Mouse (Mus musculus): ENCODE measurements at regions not wholly inside any gene's neighbourhood (a gene's known extent, or its start where the extent isn't known, plus 50 kb on each side); places are given as distances from the start of the nearest gene placed in this dataset.
"Not testable (repeated sequence)": the region's sequence is repeated elsewhere in the genome, so short reads cannot be mapped to it uniquely, and the experiment has no call there.

DNA sequence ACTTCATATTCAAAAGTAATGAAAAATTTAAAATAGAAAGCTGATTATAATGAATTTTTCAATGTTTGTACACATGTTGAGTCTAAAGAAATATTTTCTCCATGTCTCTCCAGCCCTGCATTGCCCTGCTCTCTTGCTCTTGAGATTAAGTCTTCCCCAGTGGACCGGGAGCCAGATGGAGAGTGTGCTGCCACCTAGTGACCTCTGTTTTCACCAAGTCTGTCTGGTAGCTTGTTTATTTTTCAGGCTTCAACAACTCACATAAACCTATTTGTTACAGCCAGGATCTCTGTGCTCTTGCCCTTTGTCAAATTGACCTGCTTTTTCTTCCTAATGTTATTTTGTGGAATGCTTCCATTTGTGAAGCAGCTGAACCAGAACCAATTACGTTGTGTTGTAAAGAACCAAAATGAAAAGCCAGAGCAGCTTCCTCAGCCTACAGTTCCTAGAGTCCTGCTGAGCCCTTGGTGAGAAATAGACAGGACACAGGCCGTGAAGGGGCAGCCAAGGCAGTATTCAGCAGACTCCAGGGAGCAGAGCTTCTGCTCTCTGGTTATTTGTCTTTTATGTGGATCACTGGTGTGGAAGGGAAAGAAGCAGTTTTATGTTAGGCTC, 655.5 kb downstream of the Kcna4 start:
- Histone ChIP-seq H3K27me3 (replicated peaks; ENCODE audit: control insufficient read depth, insufficient read depth, low read length) (no peaks in the 10 kb centered on the region), H3K9me3 (ENCODE audit: control insufficient read depth, low read length) (no peaks in the 10 kb centered on the region), H3K4me2 (ENCODE audit: low read length) (no peak overlapping the region), H3K4me1 (replicated peaks; ENCODE audit: control insufficient read depth, insufficient read depth, low read length) (no peaks in the 10 kb centered on the region), H3K27ac (ENCODE audit: low read length) (no peak overlapping the region), H3K36me3 (ENCODE audit: control insufficient read depth, insufficient read depth) (no peaks in the 10 kb centered on the region), H3K4me3 (replicated peaks; ENCODE audit: low read length) (no peak overlapping the region), H3K9ac (replicated peaks; ENCODE audit: low read depth, low read length) (no peak overlapping the region)
- 2% methylated on average over 3 of the region's 3 CpGs for WGBS
- no peak; the same call in 1 of the 2 replicates for ATAC-seq

DNA sequence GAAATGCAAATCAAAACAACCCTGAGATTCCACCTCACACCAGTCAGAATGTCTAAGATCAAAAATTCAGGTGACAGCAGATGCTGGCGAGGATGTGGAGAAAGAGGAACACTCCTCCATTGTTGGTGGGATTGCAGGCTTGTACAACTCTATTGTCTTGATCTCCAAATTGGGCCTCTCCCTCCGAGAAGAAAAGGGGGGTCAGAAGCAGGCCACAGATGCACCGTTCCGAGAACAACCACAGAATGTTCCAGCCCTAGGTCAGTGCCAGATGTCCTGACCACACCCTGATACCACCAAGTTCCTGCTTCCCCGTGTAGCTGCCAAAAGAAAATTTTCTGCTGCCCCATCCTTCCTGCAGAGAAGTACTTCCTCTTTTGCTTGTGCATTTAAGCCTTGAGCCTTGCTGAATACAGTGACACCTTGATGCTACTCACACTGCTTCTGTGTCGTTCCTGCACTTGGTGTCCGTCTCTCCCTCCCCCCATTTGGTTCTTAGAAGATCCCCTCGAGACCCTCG, 665.2 kb downstream of the Kcna4 start:
- H3K9me3 ChIP-seq (ENCODE audit: control insufficient read depth, low read length); H3K9ac ChIP-seq (replicated peaks; ENCODE audit: low read depth, low read length); H3K4me3 ChIP-seq (replicated peaks; ENCODE audit: low read length); H3K27ac ChIP-seq (ENCODE audit: low read length); H3K27me3 ChIP-seq (replicated peaks; ENCODE audit: control insufficient read depth, insufficient read depth, low read length); H3K4me1 ChIP-seq (replicated peaks; ENCODE audit: control insufficient read depth, insufficient read depth, low read length); ATAC-seq; H3K36me3 ChIP-seq (ENCODE audit: control insufficient read depth, insufficient read depth); H3K4me2 ChIP-seq (ENCODE audit: low read length): not testable (repeated sequence)
- WGBS = 90% methylated on average over 9 of the region's 9 CpGs

DNA sequence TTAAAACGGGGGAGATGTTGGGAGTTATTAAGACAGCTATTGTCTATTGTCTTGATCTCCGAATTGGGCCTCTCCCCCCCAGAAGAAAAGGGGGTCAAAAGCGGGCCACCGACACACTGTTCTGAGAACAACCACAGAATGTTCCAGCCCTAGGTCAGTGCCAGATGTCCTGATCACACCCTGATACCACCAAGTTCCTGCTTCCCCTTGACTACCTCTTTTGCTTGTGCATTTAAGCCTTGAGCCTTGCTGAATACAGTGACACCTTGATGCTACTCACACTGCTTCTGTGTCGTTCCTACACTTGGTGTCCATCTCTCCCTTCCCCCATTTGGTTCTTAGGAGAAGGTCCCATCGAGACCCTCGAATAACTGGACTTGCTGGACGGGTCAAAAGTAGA, 673.5 kb downstream of the Kcna4 start:
- H3K27me3 ChIP-seq (replicated peaks; ENCODE audit: control insufficient read depth, insufficient read depth, low read length); H3K36me3 ChIP-seq (ENCODE audit: control insufficient read depth, insufficient read depth); H3K4me2 ChIP-seq (ENCODE audit: low read length); H3K27ac ChIP-seq (ENCODE audit: low read length); ATAC-seq; H3K4me3 ChIP-seq (replicated peaks; ENCODE audit: low read length); H3K9me3 ChIP-seq (ENCODE audit: control insufficient read depth, low read length); H3K9ac ChIP-seq (replicated peaks; ENCODE audit: low read depth, low read length): not testable (repeated sequence)
- H3K4me1 ChIP-seq (replicated peaks; ENCODE audit: control insufficient read depth, insufficient read depth, low read length) = peaks cover 12% of the 10 kb centered on the region
- WGBS = 93% methylated on average over 8 of the region's 8 CpGs

DNA sequence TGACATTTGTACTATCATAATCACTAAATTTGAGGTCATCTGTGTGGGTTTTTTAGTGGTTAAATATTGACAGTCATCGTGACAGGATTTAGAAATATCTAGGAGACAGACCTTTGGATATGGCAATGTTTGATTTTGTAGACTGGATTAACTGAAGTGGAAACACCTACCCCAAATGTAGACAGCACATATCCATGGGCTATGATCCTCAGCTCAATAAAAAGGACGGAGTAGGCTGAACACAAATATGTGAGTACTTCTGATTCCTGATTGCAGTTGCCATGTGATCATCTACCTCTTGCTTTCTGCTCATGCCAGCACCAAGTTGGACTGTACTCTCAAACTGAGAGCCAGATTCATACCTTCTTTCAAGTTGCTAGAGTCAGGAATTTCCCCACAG, 674.4 kb downstream of the Kcna4 start:
- H3K4me2 ChIP-seq (ENCODE audit: low read length) = no peak overlapping the region
- ATAC-seq = no peak; the same call in 1 of the 2 replicates
- peaks cover 12% of the 10 kb centered on the region for H3K4me1 ChIP-seq (replicated peaks; ENCODE audit: control insufficient read depth, insufficient read depth, low read length)
- no peaks in the 10 kb centered on the region for H3K27me3 ChIP-seq (replicated peaks; ENCODE audit: control insufficient read depth, insufficient read depth, low read length)
- H3K27ac ChIP-seq (ENCODE audit: low read length) = peak overlapping the region; percentile 67
- no peak overlapping the region for H3K9ac ChIP-seq (replicated peaks; ENCODE audit: low read depth, low read length)
- H3K4me3 ChIP-seq (replicated peaks; ENCODE audit: low read length) = no peak overlapping the region
- no peaks in the 10 kb centered on the region for H3K9me3 ChIP-seq (ENCODE audit: control insufficient read depth, low read length)
- 80% methylated on average over 2 of the region's 2 CpGs for WGBS
- H3K36me3 ChIP-seq (ENCODE audit: control insufficient read depth, insufficient read depth) = no peaks in the 10 kb centered on the region

DNA sequence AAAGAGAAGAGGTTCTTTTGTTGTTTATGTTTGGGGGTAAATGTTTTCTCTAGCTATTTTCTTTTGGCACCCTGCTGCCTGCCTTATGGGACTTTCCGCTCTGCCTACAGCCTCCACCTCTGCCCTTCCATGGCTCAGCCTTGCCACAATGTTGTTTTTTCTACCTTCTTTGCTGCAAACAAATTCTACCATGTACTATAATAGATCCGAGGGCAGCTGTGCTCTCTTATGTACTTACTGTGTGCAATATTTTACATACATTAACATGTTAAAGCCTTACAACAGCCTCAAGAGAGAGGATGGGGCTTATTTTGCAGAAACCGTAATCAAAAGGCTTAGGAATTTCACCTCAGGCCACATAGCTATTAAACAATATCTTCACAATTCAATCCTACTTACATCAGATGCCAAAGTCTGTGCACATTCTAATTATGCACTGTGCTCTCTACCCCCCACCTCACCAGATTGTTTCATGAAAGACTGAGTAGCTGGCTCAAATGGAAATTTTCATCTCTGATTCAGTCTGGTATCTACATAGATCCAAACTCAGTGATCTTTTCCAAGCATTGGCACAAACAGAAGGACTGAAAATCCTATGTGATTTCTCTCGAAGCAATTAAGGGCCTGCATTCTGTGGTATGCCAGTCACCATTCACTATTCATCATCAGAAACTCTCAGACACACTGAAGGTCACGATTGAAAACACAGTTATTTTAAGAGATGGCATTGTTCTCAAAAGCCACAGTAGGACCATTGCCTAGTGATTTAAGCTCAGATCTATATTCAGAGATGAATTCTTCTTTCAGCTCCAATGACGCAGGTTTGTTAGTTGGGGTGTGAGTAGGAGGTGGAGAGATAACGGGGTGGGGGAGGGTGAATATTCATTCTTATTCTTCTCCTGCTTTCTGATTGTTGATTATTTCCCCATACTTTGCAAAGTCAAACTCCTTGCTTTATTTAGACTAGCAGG, 675.2 kb downstream of the Kcna4 start:
- peak; percentile 95 for ATAC-seq
- peak overlapping the region; percentile 67 for H3K27ac ChIP-seq (ENCODE audit: low read length)
- 13% methylated on average over 7 of the region's 7 CpGs for WGBS

DNA sequence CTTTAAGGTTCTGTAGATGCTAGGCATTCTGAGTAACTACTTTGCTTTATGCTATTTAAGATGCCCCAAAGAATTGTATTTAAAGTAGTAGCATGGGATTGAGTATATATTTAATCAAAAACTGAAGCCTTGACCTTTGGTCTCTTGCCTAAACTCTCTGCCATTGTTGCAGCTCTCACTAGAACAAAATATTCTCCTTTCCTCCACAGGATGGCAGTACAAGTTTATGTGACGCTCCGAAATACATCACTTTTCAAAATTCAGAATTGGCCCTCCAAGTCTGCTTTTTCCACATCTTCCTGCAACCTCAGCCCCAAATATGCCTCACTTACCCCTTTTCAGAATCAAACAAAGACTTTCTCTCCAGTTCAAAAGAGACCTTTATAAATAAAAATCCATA, 678.1 kb downstream of the Kcna4 start:
- Histone ChIP-seq H3K4me3 (replicated peaks; ENCODE audit: low read length) (no peak overlapping the region), H3K9me3 (ENCODE audit: control insufficient read depth, low read length) (no peaks in the 10 kb centered on the region), H3K27me3 (replicated peaks; ENCODE audit: control insufficient read depth, insufficient read depth, low read length) (no peaks in the 10 kb centered on the region), H3K36me3 (ENCODE audit: control insufficient read depth, insufficient read depth) (no peaks in the 10 kb centered on the region), H3K27ac (ENCODE audit: low read length) (no peak overlapping the region), H3K4me1 (replicated peaks; ENCODE audit: control insufficient read depth, insufficient read depth, low read length) (peaks cover 12% of the 10 kb centered on the region), H3K9ac (replicated peaks; ENCODE audit: low read depth, low read length) (no peak overlapping the region), H3K4me2 (ENCODE audit: low read length) (no peak overlapping the region)
- 30% methylated on average over 2 of the region's 2 CpGs for WGBS
- ATAC-seq = no peak

More for the DNA sequence above, 675.2 kb downstream of the Kcna4 start:
- Histone ChIP-seq H3K9ac (replicated peaks; ENCODE audit: low read depth, low read length) (no peak overlapping the region), H3K4me2 (ENCODE audit: low read length) (no peak overlapping the region), H3K4me1 (replicated peaks; ENCODE audit: control insufficient read depth, insufficient read depth, low read length) (peaks cover 12% of the 10 kb centered on the region), H3K9me3 (ENCODE audit: control insufficient read depth, low read length) (no peaks in the 10 kb centered on the region), H3K4me3 (replicated peaks; ENCODE audit: low read length) (no peak overlapping the region), H3K27me3 (replicated peaks; ENCODE audit: control insufficient read depth, insufficient read depth, low read length) (no peaks in the 10 kb centered on the region), H3K36me3 (ENCODE audit: control insufficient read depth, insufficient read depth) (no peaks in the 10 kb centered on the region)

DNA sequence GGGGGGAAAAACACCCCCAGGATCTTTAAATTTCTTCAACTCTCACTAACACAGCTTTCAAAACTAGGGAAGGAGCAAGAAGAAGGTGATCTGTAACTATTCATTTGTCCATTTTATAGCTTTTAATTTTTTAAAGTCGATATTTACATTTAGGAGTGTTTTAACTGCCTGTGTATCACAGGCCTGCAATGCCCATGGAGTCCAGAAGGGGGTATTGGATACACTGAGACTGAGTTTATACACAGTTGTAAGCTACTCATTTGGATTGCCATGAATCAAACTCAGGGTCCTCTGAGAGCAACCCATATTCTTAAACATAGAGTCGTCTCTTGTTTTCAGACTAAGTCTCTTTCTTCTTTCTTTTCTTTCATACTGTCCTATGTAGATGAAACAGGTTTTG, 679.1 kb downstream of the Kcna4 start:
- no peak overlapping the region for H3K4me2 ChIP-seq (ENCODE audit: low read length)
- ATAC-seq = no peak
- H3K9ac ChIP-seq (replicated peaks; ENCODE audit: low read depth, low read length) = no peak overlapping the region
- no peaks in the 10 kb centered on the region for H3K9me3 ChIP-seq (ENCODE audit: control insufficient read depth, low read length)
- H3K36me3 ChIP-seq (ENCODE audit: control insufficient read depth, insufficient read depth) = no peaks in the 10 kb centered on the region
- WGBS = 87% methylated on average over 2 of the region's 2 CpGs
- no peaks in the 10 kb centered on the region for H3K27me3 ChIP-seq (replicated peaks; ENCODE audit: control insufficient read depth, insufficient read depth, low read length)
- H3K27ac ChIP-seq (ENCODE audit: low read length) = no peak overlapping the region
- H3K4me3 ChIP-seq (replicated peaks; ENCODE audit: low read length) = no peak overlapping the region
- peaks cover 12% of the 10 kb centered on the region for H3K4me1 ChIP-seq (replicated peaks; ENCODE audit: control insufficient read depth, insufficient read depth, low read length)

DNA sequence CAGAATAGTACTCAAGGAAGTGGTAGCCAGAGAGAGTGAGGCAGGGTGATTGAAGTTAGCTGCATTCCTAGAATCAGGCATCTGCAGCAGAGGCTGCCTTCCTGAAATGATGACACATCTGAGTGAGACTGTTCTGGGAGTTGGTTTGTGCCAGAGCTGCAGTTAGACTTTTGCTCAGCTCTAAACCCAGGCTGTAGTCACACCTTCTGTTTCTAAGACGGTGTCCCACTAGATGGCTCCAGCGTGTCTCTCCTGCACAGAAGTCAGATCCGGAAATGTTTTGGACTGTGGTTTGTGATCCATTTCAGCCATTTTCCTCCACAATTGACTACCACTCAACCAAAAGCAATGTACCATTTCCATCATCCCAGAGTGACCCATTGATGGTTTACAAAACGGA, 683.1 kb downstream of the Kcna4 start:
- H3K27ac ChIP-seq (ENCODE audit: low read length) = no peak overlapping the region
- H3K4me3 ChIP-seq (replicated peaks; ENCODE audit: low read length) = no peak overlapping the region
- H3K36me3 ChIP-seq (ENCODE audit: control insufficient read depth, insufficient read depth) = no peaks in the 10 kb centered on the region
- no peaks in the 10 kb centered on the region for H3K4me1 ChIP-seq (replicated peaks; ENCODE audit: control insufficient read depth, insufficient read depth, low read length)
- ATAC-seq = no peak
- no peaks in the 10 kb centered on the region for H3K9me3 ChIP-seq (ENCODE audit: control insufficient read depth, low read length)
- H3K9ac ChIP-seq (replicated peaks; ENCODE audit: low read depth, low read length) = no peak overlapping the region
- no peak overlapping the region for H3K4me2 ChIP-seq (ENCODE audit: low read length)
- no peaks in the 10 kb centered on the region for H3K27me3 ChIP-seq (replicated peaks; ENCODE audit: control insufficient read depth, insufficient read depth, low read length)
- 72% methylated on average over 4 of the region's 4 CpGs for WGBS

DNA sequence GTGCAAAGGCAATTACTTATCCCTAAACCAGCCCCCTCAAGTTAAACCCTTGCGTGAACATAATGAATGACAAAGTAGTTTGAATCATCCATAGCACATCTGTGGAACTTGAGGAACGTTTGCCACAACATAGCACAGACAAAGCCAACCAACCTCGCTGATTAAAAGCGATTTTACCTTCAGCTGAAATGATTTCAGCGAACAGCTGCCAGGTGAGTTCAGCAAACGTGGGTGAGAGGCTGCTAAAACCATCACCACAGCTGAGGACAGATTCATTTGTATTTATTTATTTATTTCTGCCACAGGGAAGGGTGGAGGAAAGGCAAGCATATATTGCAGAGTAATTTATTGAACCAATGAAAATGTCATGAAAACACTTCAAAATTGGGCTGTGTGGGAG, 704.4 kb downstream of the Kcna4 start:
- no peak overlapping the region for H3K27ac ChIP-seq (ENCODE audit: low read length)
- no peaks in the 10 kb centered on the region for H3K4me1 ChIP-seq (replicated peaks; ENCODE audit: control insufficient read depth, insufficient read depth, low read length)
- no peaks in the 10 kb centered on the region for H3K27me3 ChIP-seq (replicated peaks; ENCODE audit: control insufficient read depth, insufficient read depth, low read length)
- 67% methylated on average over 6 of the region's 6 CpGs for WGBS
- H3K36me3 ChIP-seq (ENCODE audit: control insufficient read depth, insufficient read depth) = no peaks in the 10 kb centered on the region
- H3K9me3 ChIP-seq (ENCODE audit: control insufficient read depth, low read length) = no peaks in the 10 kb centered on the region
- H3K4me3 ChIP-seq (replicated peaks; ENCODE audit: low read length) = no peak overlapping the region
- no peak overlapping the region for H3K4me2 ChIP-seq (ENCODE audit: low read length)
- H3K9ac ChIP-seq (replicated peaks; ENCODE audit: low read depth, low read length) = no peak overlapping the region
- no peak for ATAC-seq
